Mouse (Mus musculus) B cell, adult 2 months (primary cell): ENCODE data around the gene Mapk8ip3.

ENCODE experiments used
- DNase-seq, 2 experiments: peaks; one replicate each; pipeline ENCODE4 v3.0.0; 2022

Mapk8ip3 gene

GRCm38 (mm10) chr17:24936259-24937237 is at the start of gene Mapk8ip3:
Gene Mapk8ip3, minus strand, starts transcription at chr17:24936977.
- peak; percentile 98 to 99 for DNase-seq

- DNase-seq, result peak; percentile 14 to 21
Measured at GRCm38 (mm10) chr17:24960852-24961715, 24.3 kb upstream of the Mapk8ip3 start.

GRCm38 (mm10) chr17:24960135-24960851 is 23.5 kb upstream of the Mapk8ip3 start, which contains the start of gene Jpt2:
Gene Jpt2, minus strand, starts transcription at chr17:24960689.
- peak; percentile 94 to 95 for DNase-seq

- DNase-seq, result no peak
Measured at GRCm38 (mm10) chr17:24959371-24959770, 22.6 kb upstream of the Mapk8ip3 start.

GRCm38 (mm10) chr17:24953291-24953690 is 16.5 kb upstream of the Mapk8ip3 start:
- DNase-seq, result no peak

GRCm38 (mm10) chr17:24950671-24951070 is 13.9 kb upstream of the Mapk8ip3 start:
- no peak for DNase-seq

GRCm38 (mm10) chr17:24948204-24948603 is 11.4 kb upstream of the Mapk8ip3 start:
- no peak for DNase-seq

- DNase-seq, result peak; percentile 38
Measured at GRCm38 (mm10) chr17:24943589-24943988, 6.8 kb upstream of the Mapk8ip3 start.

- peak; percentile 23 to 29 for DNase-seq
Measured at GRCm38 (mm10) chr17:24943036-24943435, 6.3 kb upstream of the Mapk8ip3 start.

GRCm38 (mm10) chr17:24942453-24942852 is 5.7 kb upstream of the Mapk8ip3 start:
- DNase-seq, result peak; percentile 68 to 74

GRCm38 (mm10) chr17:24937266-24937665 is 489 bp upstream of the Mapk8ip3 start:
- no peak for DNase-seq

GRCm38 (mm10) chr17:24935666-24936065 is 1.1 kb downstream of the Mapk8ip3 start:
- DNase-seq, result no peak

- DNase-seq, result no peak
Measured at GRCm38 (mm10) chr17:24934926-24935325, 1.9 kb downstream of the Mapk8ip3 start.

- DNase-seq, result no peak
Measured at GRCm38 (mm10) chr17:24933163-24933562, 3.6 kb downstream of the Mapk8ip3 start.

GRCm38 (mm10) chr17:24932431-24932830 is 4.3 kb downstream of the Mapk8ip3 start:
- DNase-seq, result no peak

GRCm38 (mm10) chr17:24929506-24929905 is 7.3 kb downstream of the Mapk8ip3 start:
- DNase-seq, result no peak

GRCm38 (mm10) chr17:24923246-24923645 is 13.5 kb downstream of the Mapk8ip3 start:
- no peak for DNase-seq

- no peak for DNase-seq
Measured at GRCm38 (mm10) chr17:24913984-24914383, 22.8 kb downstream of the Mapk8ip3 start.

GRCm38 (mm10) chr17:24907591-24907990 is 29.2 kb downstream of the Mapk8ip3 start:
- no peak for DNase-seq

- DNase-seq, result no peak
Measured at GRCm38 (mm10) chr17:24903767-24904166, 33.0 kb downstream of the Mapk8ip3 start.

GRCm38 (mm10) chr17:24902671-24903474 is 33.9 kb downstream of the Mapk8ip3 start:
- peak; percentile 46 for DNase-seq

GRCm38 (mm10) chr17:24902124-24902523 is 34.7 kb downstream of the Mapk8ip3 start:
- DNase-seq, result no peak
